Mouse (Mus musculus): ENCODE data around the gene Ciz1.

Ciz1 gene

GRCm38 (mm10) chr2:32415801-32416200 is 63.7 kb downstream of the Ciz1 start:
- DNase-seq (ENCODE audit: extremely low read depth, low read depth), result no peak

GRCm38 (mm10) chr2:32416556-32416955 is 64.4 kb downstream of the Ciz1 start:
- DNase-seq (ENCODE audit: extremely low read depth, low read depth), result no peak

GRCm38 (mm10) chr2:32417486-32417885 is 65.4 kb downstream of the Ciz1 start:
- no peak for DNase-seq (ENCODE audit: extremely low read depth, low read depth)

GRCm38 (mm10) chr2:32418430-32419151 is 66.5 kb downstream of the Ciz1 start:
- no peak for DNase-seq (ENCODE audit: extremely low read depth, low read depth)

- DNase-seq (ENCODE audit: extremely low read depth, low read depth), result no peak
Measured at GRCm38 (mm10) chr2:32419359-32419758, 67.2 kb downstream of the Ciz1 start.

GRCm38 (mm10) chr2:32420066-32420608 is 68.0 kb downstream of the Ciz1 start:
- DNase-seq (ENCODE audit: extremely low read depth, low read depth), result no peak

- DNase-seq (ENCODE audit: extremely low read depth, low read depth), result no peak
Measured at GRCm38 (mm10) chr2:32420647-32421046, 68.5 kb downstream of the Ciz1 start.

- DNase-seq (ENCODE audit: extremely low read depth, low read depth), result no peak
Measured at GRCm38 (mm10) chr2:32421851-32422251, 69.7 kb downstream of the Ciz1 start.

GRCm38 (mm10) chr2:32423481-32424331 is 71.6 kb downstream of the Ciz1 start:
- DNase-seq (ENCODE audit: extremely low read depth, low read depth), result peak; percentile 34

- no peak for DNase-seq (ENCODE audit: extremely low read depth, low read depth)
Measured at GRCm38 (mm10) chr2:32424796-32425195, 72.7 kb downstream of the Ciz1 start.

GRCm38 (mm10) chr2:32425568-32425967 is 73.4 kb downstream of the Ciz1 start:
- DNase-seq (ENCODE audit: extremely low read depth, low read depth), result no peak

GRCm38 (mm10) chr2:32426141-32426540 is 74.0 kb downstream of the Ciz1 start:
- no peak for DNase-seq (ENCODE audit: extremely low read depth, low read depth)

- DNase-seq (ENCODE audit: extremely low read depth, low read depth), result no peak
Measured at GRCm38 (mm10) chr2:32427720-32428119, 75.6 kb downstream of the Ciz1 start.

GRCm38 (mm10) chr2:32428262-32428722 is 76.2 kb downstream of the Ciz1 start:
- no peak for DNase-seq (ENCODE audit: extremely low read depth, low read depth)

- peak; percentile 18 for DNase-seq (ENCODE audit: extremely low read depth, low read depth)
Measured at GRCm38 (mm10) chr2:32429215-32429891, 77.2 kb downstream of the Ciz1 start.
